Comparison of ENCODE assay signal across 11 mouse cellular contexts in the genomic region with DNA sequence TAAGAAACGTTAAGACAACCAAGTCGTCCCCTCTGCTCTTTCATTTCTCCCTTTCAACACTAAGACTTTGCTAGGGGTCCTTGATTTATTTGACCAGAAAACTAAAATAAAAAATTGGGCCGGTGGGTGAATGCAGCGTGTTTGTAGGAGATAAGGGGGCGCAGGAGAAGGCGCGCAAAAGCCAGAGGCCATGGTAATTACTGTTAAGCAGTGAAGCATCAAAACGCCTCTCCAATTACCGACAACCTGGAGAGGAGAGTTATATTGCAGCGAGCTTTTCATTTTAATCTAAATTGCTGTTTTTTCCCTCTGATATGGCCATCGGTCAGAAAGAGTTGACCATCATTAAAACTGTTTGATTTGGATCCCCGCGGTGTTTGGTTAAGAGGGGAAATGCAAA.
DNase-seq lines count a peak whose midpoint lies in the region; ATAC-seq and TF ChIP-seq lines count a peak whose summit lies in the region.
"Had no signal": no experiment of that assay in that cellular context is flagged by ENCODE, and none has a peak within 500 bp of the region (broad histone marks: within the 10 kb centered on the region; RNA-seq: fewer than 3 reads in every experiment).

No protein-coding gene starts in this region.

- H3K27me3 ChIP-seq in heart, embryonic 14.5 days (ENCODE audit: control insufficient read depth, insufficient read depth, low read length) = 0 out of 2 replicates have a peak, but pooled peaks cover 4% of the 10 kb centered on the region
- H3K27me3 ChIP-seq in midbrain, embryonic 10.5 days (ENCODE audit: low read depth, poor library complexity, severe bottlenecking) = peaks cover 65% of the 10 kb centered on the region
- no peaks in the 10 kb centered on the region for H3K27me3 ChIP-seq in midbrain, postnatal 0 days (ENCODE audit: insufficient read depth, low read length)
- peaks cover 37% of the 10 kb centered on the region for H3K27me3 ChIP-seq in hindbrain, embryonic 15.5 days

- no peaks in the 10 kb centered on the region for H3K9me3 ChIP-seq in heart, embryonic 14.5 days (ENCODE audit: control insufficient read depth, low read length)
- H3K9me3 ChIP-seq in midbrain, embryonic 10.5 days (replicated peaks) = no peaks in the 10 kb centered on the region
- H3K9me3 ChIP-seq in midbrain, postnatal 0 days (ENCODE audit: low read length) = no peaks in the 10 kb centered on the region
- no peaks in the 10 kb centered on the region for H3K9me3 ChIP-seq in hindbrain, embryonic 15.5 days

- H3K9ac ChIP-seq in heart, embryonic 14.5 days (ENCODE audit: low read length) = no peak overlapping the region
- H3K9ac ChIP-seq in midbrain, postnatal 0 days (replicated peaks; ENCODE audit: low read length, poor library complexity, severe bottlenecking) = no peak overlapping the region
- H3K9ac ChIP-seq in hindbrain, embryonic 15.5 days = no peak overlapping the region

- no peak overlapping the region for H3K27ac ChIP-seq in heart, embryonic 14.5 days (replicated peaks in 1 of 2; ENCODE audit: control insufficient read depth in 1 of 2, insufficient read depth in 1 of 2, low read depth in 2 of 2, low read length in 2 of 2)
- peak overlapping the region; percentile 72 for H3K27ac ChIP-seq in midbrain, embryonic 10.5 days (replicated peaks)
- H3K27ac ChIP-seq in midbrain, postnatal 0 days (ENCODE audit: low read depth, low read length) = no peak overlapping the region
- H3K27ac ChIP-seq in hindbrain, embryonic 15.5 days (replicated peaks) = no peak overlapping the region

- no peak for DNase-seq in heart, adult 8-10 months (ENCODE audit: low spot score)
- DNase-seq in midbrain, embryonic 10.5 days (ENCODE audit: low spot score) = no peak
- no peak for DNase-seq in midbrain, postnatal 0 days (ENCODE audit: low spot score)
- DNase-seq in retina, postnatal 1 day = peak; percentile 25
- no peak for DNase-seq in urinary bladder, postnatal 10 days (ENCODE audit: low spot score)
- no peak for DNase-seq in adrenal gland, postnatal 25 days
- DNase-seq: heart, adult 18-20 months; kidney, adult 18-20 months; spleen, adult 18-20 months had no signal

- WGBS in heart, embryonic 14.5 days = 37% methylated on average over 13 of the region's 13 CpGs
- 19% methylated on average over 13 of the region's 13 CpGs for WGBS in midbrain, embryonic 10.5 days
- 16% methylated on average over 13 of the region's 13 CpGs for WGBS in midbrain, postnatal 0 days
- WGBS in hindbrain, embryonic 15.5 days = 17% methylated on average over 13 of the region's 13 CpGs

- TF ChIP-seq CTCF in midbrain, postnatal 0 days (IDR thresholded peaks at IDR 0.05) = no peak

- no peak overlapping the region for H3K4me3 ChIP-seq in heart, embryonic 14.5 days (ENCODE audit: control insufficient read depth in 1 of 2, insufficient read depth in 1 of 2, low read depth in 1 of 2, low read length in 2 of 2)
- H3K4me3 ChIP-seq in midbrain, embryonic 10.5 days = peak overlapping the region; percentile 50
- no peak overlapping the region for H3K4me3 ChIP-seq in midbrain, postnatal 0 days (ENCODE audit: low read depth, low read length)
- no peak overlapping the region for H3K4me3 ChIP-seq in hindbrain, embryonic 15.5 days

- H3K4me2 ChIP-seq in heart, embryonic 14.5 days (ENCODE audit: low read length) = peak overlapping the region; percentile 66
- H3K4me2 ChIP-seq in midbrain, postnatal 0 days (ENCODE audit: low read depth, low read length, poor library complexity, severe bottlenecking) = no peak overlapping the region
- H3K4me2 ChIP-seq in hindbrain, embryonic 15.5 days = peak overlapping the region; percentile 58; the same call in 1 of the 2 replicates

- H3K36me3 ChIP-seq in heart, embryonic 14.5 days (ENCODE audit: control insufficient read depth, insufficient read depth, low read length) = no peaks in the 10 kb centered on the region
- no peaks in the 10 kb centered on the region for H3K36me3 ChIP-seq in midbrain, embryonic 10.5 days
- no peaks in the 10 kb centered on the region for H3K36me3 ChIP-seq in midbrain, postnatal 0 days (ENCODE audit: insufficient read depth, low read length)
- no peaks in the 10 kb centered on the region for H3K36me3 ChIP-seq in hindbrain, embryonic 15.5 days

- ATAC-seq in heart, embryonic 14.5 days (ENCODE audit: insufficient number of reproducible peaks, insufficient read depth, low FRiP score, low read depth) = no peak
- ATAC-seq in midbrain, postnatal 0 days (ENCODE audit: low FRiP score) = no peak
- ATAC-seq in hindbrain, embryonic 15.5 days (ENCODE audit: low FRiP score, low read depth) = no peak

- peaks cover 0 to 5% of the 10 kb centered on the region in 2 experiments; a peak in 3 of 4 replicates for H3K4me1 ChIP-seq in heart, embryonic 14.5 days (ENCODE audit: control insufficient read depth in 2 of 2, insufficient read depth in 2 of 2, low read length in 2 of 2)
- peaks cover 31% of the 10 kb centered on the region for H3K4me1 ChIP-seq in midbrain, embryonic 10.5 days
- peaks cover 10% of the 10 kb centered on the region; the same call in 1 of the 2 replicates for H3K4me1 ChIP-seq in midbrain, postnatal 0 days (ENCODE audit: insufficient read depth, low read length)
- H3K4me1 ChIP-seq in hindbrain, embryonic 15.5 days (replicated peaks) = peaks cover 17% of the 10 kb centered on the region
